Mouse (Mus musculus) midbrain, postnatal 0 days (tissue): ENCODE data around the gene B3galt6. TPM values are rescaled to one million over a fixed set of nuclear protein-coding genes. Genes with fewer than 3 reads are reported as not detected.
A peak's percentile ranks its signal among the peaks of the same experiment; 100 is the strongest.

Experiments used
- ATAC-seq: fragments of 200-750 bp; cut with Nextera tagmentation; 2 replicates; pipeline ENCODE4 v1.8.0; 2017; ENCODE audit warnings: moderate number of reproducible peaks, mild to moderate bottlenecking, moderate TSS enrichment, moderate library complexity; ENCODE audit not compliant: low FRiP score
- DNase-seq: peaks from one replicate; pipeline ENCODE4 v3.0.0-alpha.2; 2015; ENCODE audit warnings: low spot score
- H3K27ac ChIP-seq: fragments of 300-500 bp; sonication (generic); 2 replicates; pipeline ENCODE4 v1.5.1; 2014; ENCODE audit warnings: low read depth, mild to moderate bottlenecking, low read length, mixed read lengths
- H3K27me3 ChIP-seq: fragments of 300-500 bp; sonication (generic); 2 replicates; pipeline ENCODE4 v1.6.1; 2014; ENCODE audit warnings: low read length, control low read depth, mixed read lengths; ENCODE audit not compliant: insufficient read depth
- H3K36me3 ChIP-seq: fragments of 300-500 bp; sonication (generic); 2 replicates; pipeline ENCODE4 v1.6.1; 2014; ENCODE audit warnings: low read length, control low read depth, mixed read lengths; ENCODE audit not compliant: insufficient read depth
- H3K4me1 ChIP-seq: fragments of 300-500 bp; sonication (generic); 2 replicates; pipeline ENCODE4 v1.6.1; 2014; ENCODE audit warnings: mild to moderate bottlenecking, control low read depth, antibody characterized with exemption, low read length, mixed read lengths; ENCODE audit not compliant: insufficient read depth
- H3K4me2 ChIP-seq: fragments of 300-500 bp; sonication (generic); 2 replicates; pipeline ENCODE4 v1.6.1; 2014; ENCODE audit warnings: low read depth, mild to moderate bottlenecking, low read length, mixed read lengths; ENCODE audit not compliant: poor library complexity, severe bottlenecking
- H3K4me3 ChIP-seq: fragments of 300-500 bp; sonication (generic); 2 replicates; pipeline ENCODE4 v1.5.1; 2014; ENCODE audit warnings: low read depth, mild to moderate bottlenecking, low read length, moderate library complexity
- H3K9ac ChIP-seq: fragments of 300-500 bp; sonication (generic); replicated peaks from 2 replicates; pipeline ENCODE4 v1.6.1; 2014; ENCODE audit warnings: mild to moderate bottlenecking, low read length, moderate library complexity, mixed read lengths; ENCODE audit not compliant: poor library complexity, severe bottlenecking
- H3K9me3 ChIP-seq: fragments of 300-500 bp; sonication (generic); 2 replicates; pipeline ENCODE4 v1.6.1; 2016; ENCODE audit warnings: low read length, control low read depth
- CTCF ChIP-seq: IDR thresholded peaks from 2 replicates; pipeline ENCODE4 v1.5.1; 2016; ENCODE audit warnings: antibody characterized with exemption, mild to moderate bottlenecking
- WGBS: fragments of 180-500 bp; shearing (Covaris S2); extraction: QIAGEN DNeasy Blood & Tissue Kit; methylation state at CpG from one replicate; pipeline ENCODE4 v1.1.7; 2014; 5-methylcytosine and 5-hydroxymethylcytosine counted together
- polyA plus RNA-seq: library from polyadenylated mRNA; unstranded; fragments of >200 nt; fragmentation: Nextera tagmentation; extraction: Ambion mirVana; gene quantifications from 2 replicates; pipeline ENCODE4 v1.2.1, GENCODE M21; 2015
- total RNA-seq: library from RNA; depleted of rRNA; stranded (reverse); fragments of >200 nt; gene quantifications from 2 replicates; pipeline ENCODE4 v1.2.3, GENCODE M21; 2014; rRNA removed

The B3galt6 gene
- 52.5 and 57.2 TPM in 2 replicates for total RNA-seq
- 31.1 and 32.2 TPM in 2 replicates for polyA plus RNA-seq

GRCm38 (mm10) chr4:155992241-155992905, at the start of gene B3galt6, which contains the start of gene Sdf4:
Gene B3galt6, minus strand, starts transcription at chr4:155992649.
Gene Sdf4, plus strand, starts transcription at chr4:155992872.
- Histone ChIP-seq H3K27ac (peak within 1 kb of the TSS; percentile 94), H3K9me3 (no peaks in the 10 kb centered on the region), H3K36me3 (peaks cover 12% of the 10 kb centered on the region; the same call in 1 of the 2 replicates), H3K9ac (peak within 1 kb of the TSS; percentile 77), H3K4me3 (peak within 1 kb of the TSS; percentile 73), H3K27me3 (no peaks in the 10 kb centered on the region), H3K4me1 (peaks cover 7% of the 10 kb centered on the region), H3K4me2 (peak within 1 kb of the TSS; percentile 95)
- DNase-seq (peak; percentile 88), ATAC-seq (peak; percentile 90)
- WGBS, result under 1% methylated on average over 99 of the region's 99 CpGs
- peak; percentile 78 for TF ChIP-seq CTCF

GRCm38 (mm10) chr4:156034901-156035300, 42.5 kb upstream of the B3galt6 start:
- no peak for TF ChIP-seq CTCF
- Histone ChIP-seq H3K4me2 (peak overlapping the region; percentile 43), H3K9ac (peak overlapping the region; percentile 19; the same call in 1 of the 2 replicates), H3K27ac (no peak overlapping the region), H3K4me1 (peaks cover 25% of the 10 kb centered on the region), H3K36me3 (no peaks in the 10 kb centered on the region), H3K27me3 (peaks cover 17% of the 10 kb centered on the region), H3K4me3 (peak overlapping the region; percentile 22), H3K9me3 (no peaks in the 10 kb centered on the region)
- no peak for ATAC-seq
- no peak for DNase-seq
- WGBS, result 2% methylated on average over 25 of the region's 25 CpGs

GRCm38 (mm10) chr4:156034301-156034700, 41.9 kb upstream of the B3galt6 start:
- Histone ChIP-seq H3K4me2 (no peak overlapping the region), H3K27me3 (peaks cover 17% of the 10 kb centered on the region), H3K36me3 (no peaks in the 10 kb centered on the region), H3K9ac (no peak overlapping the region), H3K9me3 (no peaks in the 10 kb centered on the region), H3K27ac (no peak overlapping the region), H3K4me3 (no peak overlapping the region), H3K4me1 (peaks cover 25% of the 10 kb centered on the region)
- no peak for ATAC-seq
- DNase-seq, result no peak
- WGBS, result 48% methylated on average over 4 of the region's 4 CpGs
- TF ChIP-seq CTCF, result no peak

- DNase-seq, result peak; percentile 53
- Histone ChIP-seq H3K27me3 (peaks cover 17% of the 10 kb centered on the region), H3K27ac (no peak overlapping the region), H3K9ac (no peak overlapping the region), H3K9me3 (no peaks in the 10 kb centered on the region), H3K4me3 (no peak overlapping the region), H3K4me1 (peaks cover 25% of the 10 kb centered on the region), H3K4me2 (no peak overlapping the region), H3K36me3 (no peaks in the 10 kb centered on the region)
- WGBS, result 48% methylated on average over 6 of the region's 6 CpGs
- no peak for ATAC-seq
- peak; percentile 73 for TF ChIP-seq CTCF
These were observed 41.1 kb upstream of the B3galt6 start for GRCm38 (mm10) chr4:156033476-156034119.

GRCm38 (mm10) chr4:156032856-156033255, 40.4 kb upstream of the B3galt6 start:
- 88% methylated on average over 4 of the region's 4 CpGs for WGBS
- Histone ChIP-seq H3K4me2 (peak overlapping the region; percentile 86; the same call in 1 of the 2 replicates), H3K9ac (no peak overlapping the region), H3K27me3 (peaks cover 17% of the 10 kb centered on the region), H3K27ac (peak overlapping the region; percentile 83; the same call in 1 of the 2 replicates), H3K9me3 (no peaks in the 10 kb centered on the region), H3K4me1 (peaks cover 25% of the 10 kb centered on the region), H3K36me3 (0 out of 2 replicates have a peak, but pooled peaks cover 6% of the 10 kb centered on the region), H3K4me3 (no peak overlapping the region)
- no peak for TF ChIP-seq CTCF
- DNase-seq (no peak), ATAC-seq (no peak)
